24 mouse cellular contexts compared by ENCODE assay signal in the genomic region with DNA sequence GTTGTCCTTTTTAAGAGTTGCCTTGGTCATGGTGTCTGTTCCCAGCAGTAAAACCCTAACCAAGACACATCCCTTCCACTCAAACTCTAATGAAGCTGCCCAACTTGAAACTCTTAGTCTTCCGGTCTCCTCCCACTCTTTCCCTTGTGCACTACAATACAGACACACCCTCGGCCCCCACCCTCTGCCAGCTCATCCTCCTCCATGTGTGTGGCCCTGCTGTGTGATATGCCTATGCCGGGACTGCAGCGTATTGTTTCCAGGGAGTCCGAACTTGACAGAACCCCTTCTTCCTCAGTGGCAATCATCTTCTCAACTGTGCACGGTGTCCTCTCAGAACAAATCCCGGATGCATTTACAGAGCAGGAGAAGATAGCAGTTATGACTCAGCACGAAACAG. TPM values are rescaled to one million over a fixed set of nuclear protein-coding genes. Genes with fewer than 3 reads are reported as not detected.
DNase-seq lines count a peak whose midpoint lies in the region; ATAC-seq lines count a peak whose summit lies in the region.
"Had no signal": no experiment of that assay in that cellular context is flagged by ENCODE, and none has a peak within 500 bp of the region (broad histone marks: within the 10 kb centered on the region; RNA-seq: fewer than 3 reads in every experiment).

No protein-coding gene starts in this region.

- no peak overlapping the region for H3K27ac ChIP-seq in intestine, embryonic 14.5 days (ENCODE audit: low read depth)
- H3K27ac ChIP-seq in intestine, embryonic 15.5 days, result no peak overlapping the region
- H3K27ac ChIP-seq in limb, embryonic 10.5 days, result no peak overlapping the region
- H3K27ac ChIP-seq: forebrain, embryonic 13.5 days; heart, embryonic 15.5 days; hindbrain, embryonic 12.5 days had no signal

- WGBS in intestine, embryonic 14.5 days, result 95% methylated on average over 8 of the region's 8 CpGs
- WGBS in intestine, embryonic 15.5 days, result 87% methylated on average over 8 of the region's 8 CpGs
- 91% methylated on average over 8 of the region's 8 CpGs for WGBS in limb, embryonic 10.5 days

- no peak overlapping the region for H3K4me3 ChIP-seq in intestine, embryonic 14.5 days (ENCODE audit: low read depth, low read length)
- H3K4me3 ChIP-seq in intestine, embryonic 15.5 days (replicated peaks), result no peak overlapping the region
- no peak overlapping the region for H3K4me3 ChIP-seq in limb, embryonic 10.5 days
- H3K4me3 ChIP-seq: forebrain, embryonic 13.5 days; heart, embryonic 15.5 days; hindbrain, embryonic 12.5 days had no signal

- H3K4me2 ChIP-seq in intestine, embryonic 14.5 days (ENCODE audit: low read length), result no peak overlapping the region
- H3K4me2 ChIP-seq in intestine, embryonic 15.5 days (replicated peaks), result no peak overlapping the region
- H3K4me2 ChIP-seq: forebrain, embryonic 13.5 days; heart, embryonic 11.5 days; heart, embryonic 15.5 days; hindbrain, embryonic 12.5 days had no signal

- DNase-seq in intestine, embryonic 14.5 days (ENCODE audit: low spot score), result peak; percentile 33
- peak; percentile 42 for DNase-seq in ES-CJ7 (ENCODE audit: low read depth, low spot score)
- peak; percentile 89 for DNase-seq in R1 (ENCODE audit: low read depth, low spot score)
- peak; percentile 13 for DNase-seq in limb, embryonic 10.5 days (ENCODE audit: low spot score)
- no peak for DNase-seq in urinary bladder, postnatal 4 days (ENCODE audit: low spot score in 2 of 2)
- DNase-seq in cerebellum, adult 9-11 months, result no peak
- DNase-seq: adrenal gland, adult 8-10 months; adrenal gland, postnatal 36 days; cerebellum, adult 11 months; cerebellum, adult 9-10 months; cerebellum, postnatal 36 days; forebrain, postnatal 0 days; gastrocnemius, postnatal 36 days; heart, adult 18-20 months; kidney, adult 18-20 months had no signal

- ATAC-seq in intestine, embryonic 14.5 days (replicated peaks; ENCODE audit: low FRiP score, low TSS enrichment, low read depth), result no peak
- ATAC-seq in intestine, embryonic 15.5 days, result no peak
- ATAC-seq: forebrain, embryonic 13.5 days; forebrain, postnatal 0 days; hindbrain, embryonic 16.5 days; inflammation-experienced regulatory T-cells, adult 6 months; Patski had no signal

- no peaks in the 10 kb centered on the region for H3K9me3 ChIP-seq in intestine, embryonic 14.5 days (ENCODE audit: control insufficient read depth, low read length)
- no peaks in the 10 kb centered on the region for H3K9me3 ChIP-seq in intestine, embryonic 15.5 days
- H3K9me3 ChIP-seq in limb, embryonic 10.5 days (replicated peaks), result no peaks in the 10 kb centered on the region
- H3K9me3 ChIP-seq: forebrain, embryonic 13.5 days; heart, embryonic 15.5 days; hindbrain, embryonic 12.5 days had no signal

- no peak overlapping the region for H3K9ac ChIP-seq in intestine, embryonic 14.5 days (ENCODE audit: low read length)
- no peak overlapping the region for H3K9ac ChIP-seq in intestine, embryonic 15.5 days
- H3K9ac ChIP-seq: forebrain, embryonic 13.5 days; forebrain, postnatal 0 days; heart, embryonic 15.5 days; hindbrain, embryonic 12.5 days had no signal

- H3K36me3 ChIP-seq in intestine, embryonic 14.5 days (ENCODE audit: control insufficient read depth, insufficient read depth, low read length), result no peaks in the 10 kb centered on the region
- H3K36me3 ChIP-seq in intestine, embryonic 15.5 days, result no peaks in the 10 kb centered on the region
- no peaks in the 10 kb centered on the region for H3K36me3 ChIP-seq in limb, embryonic 10.5 days
- H3K36me3 ChIP-seq: heart, embryonic 15.5 days; hindbrain, embryonic 12.5 days had no signal

- no peaks in the 10 kb centered on the region for H3K27me3 ChIP-seq in intestine, embryonic 14.5 days (replicated peaks; ENCODE audit: control insufficient read depth, insufficient read depth, low read length)
- H3K27me3 ChIP-seq in intestine, embryonic 15.5 days (replicated peaks), result no peaks in the 10 kb centered on the region
- no peaks in the 10 kb centered on the region for H3K27me3 ChIP-seq in limb, embryonic 10.5 days (ENCODE audit: low read depth, poor library complexity, severe bottlenecking)
- H3K27me3 ChIP-seq: forebrain, embryonic 13.5 days; heart, embryonic 15.5 days; hindbrain, embryonic 12.5 days; Patski had no signal

- H3K4me1 ChIP-seq in intestine, embryonic 14.5 days (replicated peaks; ENCODE audit: control insufficient read depth, insufficient read depth, low read length), result no peaks in the 10 kb centered on the region
- H3K4me1 ChIP-seq in intestine, embryonic 15.5 days (replicated peaks), result no peaks in the 10 kb centered on the region
- peaks cover 4% of the 10 kb centered on the region; the same call in 1 of the 2 replicates for H3K4me1 ChIP-seq in limb, embryonic 10.5 days
- H3K4me1 ChIP-seq: forebrain, embryonic 13.5 days had no signal

RNA-seq across cellular contexts. Expression of gene 1700086D15Rik, which starts 59.7 kb away (rescaled TPM):
- polyA plus RNA-seq in intestine, embryonic 14.5 days (2014; fragmentation: Nextera tagmentation; extraction: Ambion mirVana), result not detected in 2 replicates
- polyA plus RNA-seq in intestine, embryonic 15.5 days (2015; fragmentation: Nextera tagmentation; extraction: Ambion mirVana), result not detected in 2 replicates
- not detected in 2 replicates for polyA plus RNA-seq in limb, embryonic 10.5 days (2016; fragmentation: Nextera tagmentation; extraction: Ambion mirVana)
- polyA plus RNA-seq: embryonic facial prominence, embryonic 14.5 days; forebrain, embryonic 13.5 days; hindbrain, embryonic 12.5 days; inflammation-experienced regulatory T-cells, adult 6 months; Patski had no signal

Comparison
In these comparisons a context has a peak if more than half of its experiments do, and no peak if none do; other contexts are left out.
1. DNase-seq: peak in intestine, embryonic 14.5 days (single experiment), ES-CJ7 (single experiment), R1 (single experiment) and limb, embryonic 10.5 days (single experiment); none in urinary bladder, postnatal 4 days (0 of 2) and cerebellum, adult 9-11 months (single experiment).